Mouse (Mus musculus) G1E (cell line): ENCODE data around the gene Kiz.

ENCODE experiments used
- CTCF ChIP-seq: IDR thresholded peaks from 2 replicates; pipeline ENCODE4 v1.5.1; 2012; ENCODE audit warnings: low read depth, low read length, inconsistent platforms, mixed read lengths
- POLR2AphosphoS5 ChIP-seq: IDR thresholded peaks from 2 replicates; pipeline ENCODE4 v1.6.1; 2012; ENCODE audit warnings: low read depth, low read length, inconsistent platforms; ENCODE audit not compliant: insufficient replicate concordance

- no peak for TF ChIP-seq POLR2AphosphoS5
- no peak for TF ChIP-seq CTCF
These were observed 7.8 kb upstream of the Kiz start for GRCm38 (mm10) chr2:146847863-146848262.
